Mouse (Mus musculus) MEL (cell line): ENCODE measurements around the gene Gm5788.
"Not testable (repeated sequence)": the region's sequence is repeated elsewhere in the genome, so short reads cannot be mapped to it uniquely, and the experiment has no call there.

Experiments used
- CTCF ChIP-seq, 3 experiments: IDR thresholded peaks in 2 of 3; conservative IDR thresholded peaks in 1 of 3; 2 replicates each; pipeline ENCODE4 v1.5.1; 2011 to 2012; ENCODE audit warnings: low read length in 3 of 3, low read depth in 2 of 3, mild to moderate bottlenecking in 2 of 3, improper control_type of control experiment in 1 of 3, inconsistent platforms in 1 of 3, mixed read lengths in 1 of 3, moderate library complexity in 1 of 3; ENCODE audit not compliant: control insufficient read depth in 1 of 3, insufficient read depth in 1 of 3, poor library complexity in 1 of 3, severe bottlenecking in 1 of 3
- EP300 ChIP-seq, 2 experiments: IDR thresholded peaks; 2 replicates each; pipeline ENCODE4 v1.6.1; 2011; ENCODE audit warnings: improper control_type of control experiment in 2 of 2, low read length in 2 of 2, low read depth in 1 of 2, mild to moderate bottlenecking in 1 of 2
- MAX ChIP-seq: IDR thresholded peaks from 2 replicates; pipeline ENCODE4 v1.6.1; 2011; ENCODE audit warnings: low read length, improper control_type of control experiment
- MAZ ChIP-seq: IDR thresholded peaks from 2 replicates; pipeline ENCODE4 v1.6.1; 2012; ENCODE audit warnings: low read depth, mild to moderate bottlenecking, inconsistent platforms, low read length, improper control_type of control experiment
- MYC ChIP-seq: IDR thresholded peaks from 2 replicates; pipeline ENCODE4 v1.6.1; 2011; ENCODE audit warnings: low read depth, mild to moderate bottlenecking, low read length, improper control_type of control experiment, moderate library complexity
- POLR2A ChIP-seq, 2 experiments: IDR thresholded peaks; 2 replicates each; pipeline ENCODE4 v1.6.1; 2011 to 2012; ENCODE audit warnings: low read length in 2 of 2, mild to moderate bottlenecking in 2 of 2, control low read depth in 1 of 2, improper control_type of control experiment in 1 of 2, low read depth in 1 of 2, moderate library complexity in 1 of 2; ENCODE audit not compliant: control insufficient read depth in 1 of 2, insufficient read depth in 1 of 2, poor library complexity in 1 of 2
- UBTF ChIP-seq: IDR thresholded peaks from 2 replicates; pipeline ENCODE4 v1.6.1; 2012; ENCODE audit warnings: low read depth, mild to moderate bottlenecking, inconsistent platforms, low read length, improper control_type of control experiment, moderate library complexity, borderline replicate concordance; ENCODE audit not compliant: insufficient read depth

- not testable (repeated sequence) for TF ChIP-seq CTCF (IDR thresholded peaks at IDR 0.05 in 2 of 3, conservative IDR thresholded peaks at IDR 0.05 in 1 of 3; ENCODE audit: control insufficient read depth in 1 of 3, insufficient read depth in 1 of 3, low read depth in 2 of 3, low read length in 3 of 3, poor library complexity in 1 of 3, severe bottlenecking in 1 of 3); POLR2A (IDR thresholded peaks at IDR 0.05; ENCODE audit: control insufficient read depth in 1 of 2, insufficient read depth in 1 of 2, low read depth in 1 of 2, low read length in 2 of 2, poor library complexity in 1 of 2); EP300 (IDR thresholded peaks at IDR 0.05; ENCODE audit: low read depth in 1 of 2, low read length in 2 of 2); UBTF; MYC; MAZ; MAX
Measured at GRCm38 (mm10) chr12:87494421-87494820, at the start of gene Gm5788.
